Mouse (Mus musculus): ENCODE data around the gene Utf1. TPM values are rescaled to one million over a fixed set of nuclear protein-coding genes. Genes with fewer than 3 reads are reported as not detected.

Utf1 gene
- polyA plus RNA-seq, 2 experiments: not detected

- no peaks in the 10 kb centered on the region for H3K4me1 ChIP-seq (replicated peaks; ENCODE audit: control insufficient read depth in 2 of 2, insufficient read depth in 2 of 2, low read length in 1 of 2)
- TF ChIP-seq EP300 (IDR thresholded peaks at IDR 0.05; ENCODE audit: low read depth): no peak
- no peak for TF ChIP-seq CTCF (IDR thresholded peaks at IDR 0.05; ENCODE audit: low read depth)
- H3K36me3 ChIP-seq (replicated peaks; ENCODE audit: control insufficient read depth, insufficient read depth, low read depth): no peaks in the 10 kb centered on the region
- no peaks in the 10 kb centered on the region for H3K9me3 ChIP-seq (ENCODE audit: control insufficient read depth, low read length)
- no peak overlapping the region for H3K4me3 ChIP-seq (ENCODE audit: insufficient read depth in 1 of 2, low read depth in 2 of 2, low read length in 2 of 2)
- whole genome bisulfite sequencing (ENCODE audit: insufficient replicate concordance): 52% methylated on average over 9 of the region's 9 CpGs
- DNase-seq (ENCODE audit: low read depth in 3 of 3, low spot score in 3 of 3) (no peak), ATAC-seq (ENCODE audit: insufficient read depth) (no peak)
- H3K9ac ChIP-seq (replicated peaks): no peak overlapping the region
- no peak overlapping the region for H3K4me2 ChIP-seq (ENCODE audit: low read depth)
- no peak overlapping the region for H3K27ac ChIP-seq
- no peaks in the 10 kb centered on the region for H3K27me3 ChIP-seq (ENCODE audit: control insufficient read depth, insufficient read depth, low read length)
Observed at GRCm38 (mm10) chr7:139988272-139988671, 44.7 kb downstream of the Utf1 start.

GRCm38 (mm10) chr7:139990864-139991394, 47.3 kb downstream of the Utf1 start:
- ATAC-seq (ENCODE audit: insufficient read depth) (no peak), DNase-seq (ENCODE audit: low read depth in 3 of 3, low spot score in 3 of 3) (no peak)
- H3K4me3 ChIP-seq (ENCODE audit: insufficient read depth in 1 of 2, low read depth in 2 of 2, low read length in 2 of 2): no peak overlapping the region
- 58% methylated on average over 8 of the region's 8 CpGs for WGBS (ENCODE audit: insufficient replicate concordance)
- no peaks in the 10 kb centered on the region for H3K9me3 ChIP-seq (ENCODE audit: control insufficient read depth, low read length)
- no peaks in the 10 kb centered on the region for H3K4me1 ChIP-seq (replicated peaks; ENCODE audit: control insufficient read depth in 2 of 2, insufficient read depth in 2 of 2, low read length in 1 of 2)
- no peak overlapping the region for H3K4me2 ChIP-seq (ENCODE audit: low read depth)
- H3K9ac ChIP-seq (replicated peaks): no peak overlapping the region
- no peak overlapping the region for H3K27ac ChIP-seq
- TF ChIP-seq CTCF (IDR thresholded peaks at IDR 0.05; ENCODE audit: low read depth) (no peak), EP300 (IDR thresholded peaks at IDR 0.05; ENCODE audit: low read depth) (no peak)
- no peaks in the 10 kb centered on the region for H3K27me3 ChIP-seq (ENCODE audit: control insufficient read depth, insufficient read depth, low read length)
- peaks cover 3% of the 10 kb centered on the region; the same call in 1 of the 2 replicates for H3K36me3 ChIP-seq (replicated peaks; ENCODE audit: control insufficient read depth, insufficient read depth, low read depth)

- peaks cover 15% of the 10 kb centered on the region for H3K36me3 ChIP-seq (replicated peaks; ENCODE audit: control insufficient read depth, insufficient read depth, low read depth)
- ATAC-seq (ENCODE audit: insufficient read depth) (peak; percentile 71), DNase-seq (ENCODE audit: low read depth in 3 of 3, low spot score in 3 of 3) (peak in 1 of 3 experiments; percentile 42)
- no peak within 1 kb of the TSS for H3K9ac ChIP-seq (replicated peaks)
- H3K27me3 ChIP-seq (ENCODE audit: control insufficient read depth, insufficient read depth, low read length): no peaks in the 10 kb centered on the region
- H3K27ac ChIP-seq: no peak within 1 kb of the TSS
- no peaks in the 10 kb centered on the region for H3K4me1 ChIP-seq (replicated peaks; ENCODE audit: control insufficient read depth in 2 of 2, insufficient read depth in 2 of 2, low read length in 1 of 2)
- TF ChIP-seq CTCF (IDR thresholded peaks at IDR 0.05; ENCODE audit: low read depth): no peak
- no peak for TF ChIP-seq EP300 (IDR thresholded peaks at IDR 0.05; ENCODE audit: low read depth)
- H3K9me3 ChIP-seq (ENCODE audit: control insufficient read depth, low read length): no peaks in the 10 kb centered on the region
- no peak within 1 kb of the TSS for H3K4me3 ChIP-seq (ENCODE audit: insufficient read depth in 1 of 2, low read depth in 2 of 2, low read length in 2 of 2)
- 11% methylated on average over 7 of the region's 7 CpGs for WGBS (ENCODE audit: insufficient replicate concordance)
- no peak within 1 kb of the TSS for H3K4me2 ChIP-seq (ENCODE audit: low read depth)
Observed at GRCm38 (mm10) chr7:139992406-139992805, 48.8 kb downstream of the Utf1 start, which contains the start of gene Adam8. Gene Adam8 (minus strand): TSS chr7:139992562.

- TF ChIP-seq EP300 (IDR thresholded peaks at IDR 0.05; ENCODE audit: low read depth) (no peak), CTCF (IDR thresholded peaks at IDR 0.05; ENCODE audit: low read depth) (no peak)
- no peak overlapping the region for H3K4me2 ChIP-seq (ENCODE audit: low read depth)
- no peak for DNase-seq (ENCODE audit: low read depth in 3 of 3, low spot score in 3 of 3)
- H3K9ac ChIP-seq (replicated peaks): no peak overlapping the region
- H3K4me1 ChIP-seq (replicated peaks; ENCODE audit: control insufficient read depth in 2 of 2, insufficient read depth in 2 of 2, low read length in 1 of 2): no peaks in the 10 kb centered on the region
- no peaks in the 10 kb centered on the region for H3K27me3 ChIP-seq (ENCODE audit: control insufficient read depth, insufficient read depth, low read length)
- peaks cover 22% of the 10 kb centered on the region for H3K36me3 ChIP-seq (replicated peaks; ENCODE audit: control insufficient read depth, insufficient read depth, low read depth)
- ATAC-seq (ENCODE audit: insufficient read depth): no peak
- no peak overlapping the region for H3K27ac ChIP-seq
- H3K9me3 ChIP-seq (ENCODE audit: control insufficient read depth, low read length): no peaks in the 10 kb centered on the region
- H3K4me3 ChIP-seq (ENCODE audit: insufficient read depth in 1 of 2, low read depth in 2 of 2, low read length in 2 of 2): no peak overlapping the region
- WGBS (ENCODE audit: insufficient replicate concordance): 75% methylated on average over 6 of the region's 6 CpGs
Observed at GRCm38 (mm10) chr7:139993532-139993931, 49.9 kb downstream of the Utf1 start.

GRCm38 (mm10) chr7:139994202-139994601, 50.6 kb downstream of the Utf1 start:
- no peaks in the 10 kb centered on the region for H3K27me3 ChIP-seq (ENCODE audit: control insufficient read depth, insufficient read depth, low read length)
- DNase-seq (ENCODE audit: low read depth in 3 of 3, low spot score in 3 of 3) (no peak), ATAC-seq (ENCODE audit: insufficient read depth) (no peak)
- H3K27ac ChIP-seq: no peak overlapping the region
- H3K4me2 ChIP-seq (ENCODE audit: low read depth): no peak overlapping the region
- H3K9me3 ChIP-seq (ENCODE audit: control insufficient read depth, low read length): no peaks in the 10 kb centered on the region
- 56% methylated on average over 4 of the region's 4 CpGs for WGBS (ENCODE audit: insufficient replicate concordance)
- H3K36me3 ChIP-seq (replicated peaks; ENCODE audit: control insufficient read depth, insufficient read depth, low read depth): peaks cover 22% of the 10 kb centered on the region
- no peak overlapping the region for H3K4me3 ChIP-seq (ENCODE audit: insufficient read depth in 1 of 2, low read depth in 2 of 2, low read length in 2 of 2)
- no peak overlapping the region for H3K9ac ChIP-seq (replicated peaks)
- TF ChIP-seq CTCF (IDR thresholded peaks at IDR 0.05; ENCODE audit: low read depth) (no peak), EP300 (IDR thresholded peaks at IDR 0.05; ENCODE audit: low read depth) (no peak)
- no peaks in the 10 kb centered on the region for H3K4me1 ChIP-seq (replicated peaks; ENCODE audit: control insufficient read depth in 2 of 2, insufficient read depth in 2 of 2, low read length in 1 of 2)

Data from liver, embryonic 14.5 days (tissue).